Mouse (Mus musculus): ENCODE results near the gene Cbl.

Cbl gene

DNA sequence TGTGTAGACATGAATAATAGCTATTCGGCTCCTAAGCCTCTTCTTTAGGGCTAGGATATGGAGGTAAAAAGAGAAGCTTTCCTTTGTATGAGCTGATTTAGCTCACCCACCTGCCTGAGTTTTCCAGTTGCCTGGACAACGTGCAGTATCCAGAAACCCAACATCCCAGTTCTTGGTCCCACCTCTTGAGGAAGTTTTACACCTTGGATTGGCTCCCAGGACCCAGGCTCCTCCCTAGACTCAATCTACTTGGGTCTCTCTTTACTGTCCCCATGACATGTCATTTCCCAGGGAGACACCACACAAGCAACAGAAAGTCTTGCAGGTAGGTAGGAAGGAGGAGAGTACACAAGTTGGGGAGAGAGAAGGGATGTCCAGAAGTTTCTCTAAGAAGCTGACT is 6.5 kb upstream of the Cbl start, which contains the start of gene Ccdc153:
Gene Ccdc153 (plus strand): TSS at position 278 of the 400 bp plus-strand sequence.
- DNase-seq (ENCODE audit: low spot score in 2 of 2), result no peak

DNA sequence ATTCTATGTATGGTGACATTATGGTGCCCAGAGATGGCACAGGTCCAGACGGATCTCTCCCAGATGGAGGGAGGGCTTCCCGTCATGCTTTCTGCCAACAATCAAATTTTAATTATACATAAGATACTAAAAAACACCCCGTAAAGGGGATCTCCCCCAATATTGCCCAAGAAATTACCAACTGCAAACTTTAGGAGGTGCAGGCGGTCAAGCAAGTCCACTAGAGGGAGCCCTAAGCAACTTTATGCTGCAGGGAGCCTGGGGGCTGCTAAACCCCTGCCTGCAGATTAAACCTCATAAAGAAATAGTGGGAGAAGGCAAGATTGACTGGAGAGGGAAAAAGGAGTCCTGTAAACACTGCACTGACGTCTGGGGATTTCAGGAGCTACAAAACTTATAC is 5.6 kb upstream of the Cbl start:
- no peak for DNase-seq (ENCODE audit: low spot score in 2 of 2)

DNA sequence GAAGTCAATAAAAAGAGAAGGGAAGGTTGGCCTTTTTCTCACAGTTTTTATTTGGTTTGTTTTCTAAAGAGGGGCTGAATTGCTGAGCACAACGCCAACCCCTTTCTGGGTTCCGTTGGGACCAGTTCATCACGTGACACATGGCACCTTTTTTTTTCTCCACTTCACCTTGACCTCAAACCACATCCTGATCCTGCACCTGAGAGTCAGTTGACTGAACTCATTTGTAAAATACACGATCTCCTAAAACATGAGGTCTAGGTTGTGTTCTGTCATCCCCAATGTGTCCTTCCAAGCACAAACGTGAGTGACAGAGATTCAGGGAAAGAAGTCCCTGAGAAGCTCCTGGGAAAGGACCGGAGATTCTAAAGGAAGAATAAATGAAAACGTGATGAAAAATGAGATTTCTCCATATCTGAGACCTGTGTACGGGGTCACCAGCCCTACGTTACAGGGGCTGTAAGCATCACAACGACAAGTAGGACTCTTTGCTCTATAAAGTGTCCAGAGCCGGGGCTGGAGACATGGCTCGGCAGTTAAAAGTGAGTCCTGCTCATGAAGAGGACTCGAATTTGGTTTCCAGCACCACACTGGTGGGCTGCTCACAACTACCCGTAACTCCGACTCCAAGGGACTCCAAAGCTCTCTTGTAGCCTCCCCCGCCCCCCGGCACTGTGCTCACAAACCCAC is 4.8 kb upstream of the Cbl start:
- DNase-seq (ENCODE audit: low spot score in 2 of 2), result no peak

DNA sequence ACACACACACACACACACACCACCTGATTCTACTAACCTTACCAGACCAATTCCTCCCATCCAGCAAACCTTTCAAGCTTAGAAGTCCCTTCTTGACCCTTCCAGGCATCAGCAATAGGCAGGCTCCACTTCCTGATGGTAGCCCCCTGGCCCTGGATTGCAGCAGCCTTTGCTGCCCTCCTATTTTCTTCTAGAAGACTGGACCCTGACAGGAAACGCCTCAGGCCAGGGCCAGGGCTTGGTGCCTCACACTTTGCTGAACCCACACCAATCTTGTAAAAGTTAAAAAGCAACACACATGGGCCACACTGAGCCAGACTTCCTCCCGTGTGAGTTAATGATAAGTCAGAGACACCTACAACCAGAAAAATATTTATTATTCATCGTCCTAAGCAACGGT is 3.3 kb upstream of the Cbl start:
- no peak for DNase-seq (ENCODE audit: low spot score in 2 of 2)

DNA sequence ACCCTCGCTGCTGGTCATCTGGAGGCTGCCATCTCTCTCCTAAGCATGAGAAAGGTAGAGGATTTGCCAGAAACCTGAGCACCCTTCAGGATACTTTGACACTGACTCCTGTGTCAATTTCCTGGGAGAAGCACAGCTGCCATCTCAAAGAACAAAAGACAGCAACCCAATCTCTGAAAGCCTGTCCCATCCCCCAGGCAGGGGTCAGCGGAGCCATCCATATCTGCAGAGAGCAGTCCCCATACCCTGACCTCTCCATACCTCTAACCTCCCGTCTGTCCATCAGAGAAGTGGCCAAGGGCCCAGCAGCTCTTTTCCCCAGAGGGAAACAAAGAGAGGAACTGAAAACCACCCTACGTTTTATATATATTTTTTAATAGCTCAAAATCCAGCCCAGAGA is 2.8 kb upstream of the Cbl start:
- no peak for DNase-seq (ENCODE audit: low spot score in 2 of 2)

DNA sequence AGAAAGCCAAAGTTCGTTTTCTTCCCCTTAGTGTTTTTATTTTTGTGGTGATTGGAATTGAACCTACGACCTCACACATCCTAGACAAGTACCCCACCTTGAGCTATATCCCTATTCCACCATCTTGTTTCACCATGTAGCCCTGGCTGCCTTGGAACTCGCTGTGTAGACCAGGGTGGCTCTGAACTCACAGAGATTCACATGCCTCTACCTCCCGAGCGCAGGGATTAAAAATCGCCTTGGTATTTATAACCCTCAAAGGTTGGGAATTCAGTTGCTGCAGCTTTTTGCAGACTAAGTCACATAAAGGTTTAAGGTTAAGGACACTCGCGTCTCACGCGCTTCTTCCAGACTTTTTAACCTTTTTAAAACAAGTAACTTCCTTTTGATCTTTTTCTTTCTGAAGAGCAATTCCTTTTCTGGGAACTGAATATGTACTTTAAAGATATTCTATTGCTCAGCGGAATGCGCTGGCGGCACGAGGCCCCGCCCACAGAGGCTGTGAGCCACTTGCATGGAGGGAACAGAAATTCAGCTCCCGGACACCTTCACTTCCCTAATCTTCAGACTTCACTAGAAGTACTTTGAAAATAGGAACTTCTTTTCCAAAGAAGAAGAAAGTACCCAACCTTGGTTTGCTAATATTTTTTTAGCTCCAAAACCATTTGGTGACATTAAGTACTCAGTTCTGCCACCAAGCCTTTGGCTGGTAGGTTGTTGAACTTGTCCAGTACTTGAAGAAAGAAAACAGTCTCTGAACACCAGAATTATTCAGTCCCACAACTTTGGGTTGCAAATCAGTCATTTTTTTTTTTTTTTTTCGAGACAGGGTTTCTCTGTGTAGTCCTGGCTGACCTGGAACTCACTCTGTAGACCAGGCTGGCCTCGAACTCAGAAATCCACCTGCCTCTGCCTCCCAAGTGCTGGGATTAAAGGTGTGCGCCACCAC is 904 bp upstream of the Cbl start:
- DNase-seq (ENCODE audit: low spot score in 2 of 2), result peak in 1 of 2 experiments; percentile 37

DNA sequence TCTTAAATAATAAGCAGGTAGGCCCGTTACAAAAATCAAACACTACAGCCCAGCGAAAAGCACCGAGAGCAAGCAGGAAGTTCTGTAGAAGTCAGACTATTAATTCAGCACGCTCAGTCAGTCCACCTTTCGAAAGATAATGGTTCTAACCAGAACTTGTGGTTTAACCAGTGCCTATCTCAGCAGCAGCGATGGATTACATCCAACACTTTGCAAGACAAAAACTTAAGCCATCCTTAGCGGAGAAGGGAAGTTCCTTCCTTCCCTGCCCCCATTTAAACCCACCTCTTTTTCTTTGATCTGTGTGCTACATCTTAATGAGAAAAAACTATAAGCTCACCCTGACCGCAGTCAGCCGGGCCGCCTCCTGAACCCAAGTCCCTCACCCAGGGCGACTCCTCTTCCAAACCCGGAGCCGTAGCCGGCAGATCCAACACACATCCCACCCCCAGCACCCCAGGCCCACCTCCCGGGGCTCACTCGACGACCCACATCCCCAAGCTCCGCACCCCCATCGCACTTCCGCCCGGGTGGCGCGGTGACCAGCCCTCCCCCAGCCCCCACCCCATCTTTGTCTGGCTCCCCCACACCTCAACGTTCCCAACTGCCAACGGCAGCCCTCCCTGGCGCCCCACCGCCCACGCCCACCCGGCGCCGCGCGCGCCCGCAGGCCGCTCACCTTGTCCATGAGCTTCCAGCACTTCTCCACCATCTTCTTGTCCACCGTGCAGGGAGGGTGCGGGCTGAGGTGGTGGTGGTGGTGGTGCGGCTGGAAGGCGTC is 638 bp downstream of the Cbl start:
- peak in 1 of 2 experiments; percentile 25 for DNase-seq (ENCODE audit: low spot score in 2 of 2)

DNA sequence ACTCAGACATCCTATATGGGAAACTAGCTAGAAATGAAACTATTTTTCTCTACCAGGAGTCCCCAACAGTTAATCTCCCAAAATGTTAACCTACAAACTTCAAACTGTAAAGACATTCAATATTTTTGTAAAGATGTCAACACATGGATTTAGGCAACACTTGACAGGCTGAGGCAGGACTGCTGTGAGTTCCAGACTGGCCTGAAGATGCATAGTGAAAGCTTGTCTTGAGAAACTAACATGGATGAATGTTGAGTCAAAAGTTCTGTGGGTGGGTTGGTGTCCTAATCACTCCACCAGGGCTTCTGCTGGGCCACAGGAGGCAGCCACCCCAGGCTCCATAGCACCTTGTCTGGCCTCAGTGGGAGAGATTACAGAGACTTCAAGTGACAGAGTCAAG is 2.2 kb downstream of the Cbl start:
- no peak for DNase-seq (ENCODE audit: low spot score in 2 of 2)

DNA sequence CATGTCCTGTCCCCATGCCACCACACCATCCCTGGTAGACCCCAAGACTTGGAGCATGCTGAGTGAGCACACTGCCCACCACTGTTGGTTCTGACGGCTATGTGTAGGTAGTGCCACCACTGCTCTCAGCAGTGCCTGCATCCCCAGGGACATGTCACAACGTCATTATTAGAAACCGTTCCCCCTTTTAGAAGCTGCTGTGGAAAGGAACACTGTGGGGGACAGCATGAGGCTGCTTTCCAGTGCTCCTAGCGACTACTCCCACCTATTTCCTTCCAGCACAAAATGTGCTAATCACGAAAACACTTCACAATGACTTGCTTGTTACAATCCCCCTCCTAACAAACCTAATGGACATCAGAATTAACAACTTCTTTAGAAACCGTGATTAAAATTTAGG is 7.9 kb downstream of the Cbl start:
- no peak for DNase-seq (ENCODE audit: low spot score in 2 of 2)

DNA sequence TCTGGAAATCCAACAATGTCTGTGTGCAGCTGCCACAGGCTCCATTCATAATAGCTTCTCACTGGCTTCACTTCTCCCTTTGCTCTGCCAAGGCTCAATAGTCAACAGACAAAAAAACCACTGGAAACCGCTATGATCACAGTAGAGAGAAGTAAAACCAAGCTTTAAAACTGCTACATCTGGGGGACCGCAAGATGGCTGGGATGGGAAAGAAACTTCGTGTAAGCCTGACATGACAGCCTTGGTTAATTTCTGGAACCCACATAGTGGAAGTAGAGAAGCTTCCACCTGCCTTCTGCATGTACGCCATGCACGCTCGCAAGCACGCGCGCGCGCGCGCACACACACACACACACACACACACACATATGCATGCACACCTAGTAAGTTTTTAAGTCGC is 20.3 kb downstream of the Cbl start:
- DNase-seq (ENCODE audit: low spot score in 2 of 2), result no peak

DNA sequence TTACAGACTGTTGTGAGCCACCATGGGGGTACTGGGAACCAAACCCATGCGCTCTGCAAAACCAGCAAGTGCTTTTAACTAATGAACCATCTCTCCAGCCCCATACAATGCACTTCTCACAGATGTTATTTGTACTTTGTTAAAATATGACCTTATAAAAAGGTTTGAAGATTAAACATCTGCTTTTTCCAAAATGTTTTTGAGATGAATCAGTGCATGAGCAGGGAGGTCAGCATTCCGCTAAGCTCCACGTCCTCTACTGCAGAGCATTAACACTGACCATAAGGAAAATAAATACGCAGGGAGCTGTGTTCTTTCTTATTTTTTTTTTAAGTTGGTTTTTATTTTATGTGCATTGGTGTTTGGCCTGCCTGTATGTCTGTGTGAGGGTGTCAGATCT is 21.4 kb downstream of the Cbl start:
- no peak for DNase-seq (ENCODE audit: low spot score in 2 of 2)

DNA sequence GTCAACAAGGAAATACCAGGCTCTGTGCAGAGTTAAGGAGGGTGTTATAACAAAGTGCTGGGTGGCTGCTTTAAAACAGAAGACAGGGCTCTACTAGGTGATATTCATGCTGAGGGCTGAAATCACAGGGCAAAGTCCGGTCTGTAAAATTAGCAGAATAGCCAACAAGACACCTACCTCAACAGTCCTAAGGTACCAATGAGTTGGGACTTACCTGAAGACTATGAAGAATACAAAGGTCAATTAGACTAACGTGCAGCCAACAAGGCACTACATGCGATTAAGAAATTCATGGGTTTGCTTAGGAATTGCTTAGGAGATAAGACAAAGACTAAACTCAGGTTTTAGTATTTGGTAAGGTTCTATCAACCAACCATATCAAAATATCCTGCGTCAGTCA is 24.4 kb downstream of the Cbl start:
- no peak for DNase-seq (ENCODE audit: low spot score in 2 of 2)

DNA sequence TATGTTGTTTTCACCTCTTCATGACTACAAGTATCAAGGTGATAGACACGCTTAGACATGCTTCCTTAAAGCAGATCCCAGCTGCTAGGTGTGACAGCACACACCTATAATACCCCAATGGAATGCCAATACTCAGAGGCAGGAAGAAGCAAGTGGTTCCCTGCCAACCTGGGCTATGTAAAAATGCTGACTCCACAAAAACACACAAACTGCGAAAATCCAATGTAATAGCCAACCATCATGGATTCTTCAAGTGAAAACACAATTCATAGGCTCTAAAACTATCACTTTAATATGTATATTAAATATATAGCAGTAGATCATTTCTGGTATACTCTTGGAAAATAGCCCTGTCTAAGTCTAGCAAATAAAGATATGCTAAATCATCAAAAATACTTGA is 26.0 kb downstream of the Cbl start:
- no peak for DNase-seq (ENCODE audit: low spot score in 2 of 2)

DNA sequence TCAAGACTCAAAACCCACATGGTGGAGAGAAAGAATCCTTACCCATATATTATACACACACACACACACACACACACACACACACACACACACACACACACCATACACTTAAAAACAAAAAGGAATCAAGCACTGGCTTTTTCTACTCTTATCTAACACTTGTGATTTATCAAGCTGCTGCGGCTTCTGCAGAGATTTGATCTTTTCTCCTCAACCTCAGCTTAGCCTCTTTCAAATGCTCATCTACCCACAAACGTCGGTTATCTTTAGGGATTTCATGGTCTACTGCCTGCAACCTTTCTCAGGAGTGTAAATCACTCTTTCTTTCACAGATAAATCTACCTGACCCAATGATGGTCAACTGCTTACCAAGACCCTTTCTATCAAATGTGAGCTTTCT is 33.4 kb downstream of the Cbl start:
- no peak for DNase-seq (ENCODE audit: low spot score in 2 of 2)

DNA sequence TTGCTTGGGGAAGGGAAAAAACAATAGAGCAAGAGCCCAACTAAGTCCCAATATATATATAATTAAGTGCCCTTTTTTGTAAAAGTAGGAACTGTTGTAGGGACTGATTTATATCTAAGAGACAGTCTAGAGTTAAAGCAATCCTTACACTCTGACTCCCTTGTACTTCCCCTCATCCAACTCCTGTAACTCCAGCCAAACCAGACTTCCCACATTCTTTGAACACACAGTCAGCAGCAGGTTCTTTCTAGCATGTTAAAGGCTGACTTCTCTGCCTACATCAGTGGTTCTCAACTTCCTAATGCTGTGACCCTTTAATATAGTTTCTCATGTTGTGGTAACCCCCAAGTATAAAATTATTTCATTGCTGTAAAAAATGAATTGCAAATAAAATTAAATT is 34.3 kb downstream of the Cbl start:
- DNase-seq (ENCODE audit: low spot score in 2 of 2), result peak in 1 of 2 experiments; percentile 52

DNA sequence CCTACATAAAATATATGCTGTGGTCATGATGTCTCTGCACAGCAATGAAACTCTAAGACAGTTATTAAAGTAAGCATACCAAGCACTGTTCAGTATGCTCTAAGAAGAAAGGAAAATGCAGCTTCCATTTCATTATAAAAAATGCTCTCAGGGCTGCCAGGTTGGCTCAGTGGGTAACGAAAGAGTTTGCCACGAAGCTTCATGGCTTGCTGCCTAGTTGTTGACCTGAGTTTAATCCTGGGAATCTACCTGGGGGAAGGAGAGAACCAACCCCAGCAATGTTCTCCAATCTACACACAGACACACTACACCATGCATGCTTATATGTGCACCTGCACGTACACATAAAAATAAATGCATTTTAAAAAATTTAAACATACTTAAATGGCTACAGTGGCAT is 34.7 kb downstream of the Cbl start:
- no peak for DNase-seq (ENCODE audit: low spot score in 2 of 2)

DNA sequence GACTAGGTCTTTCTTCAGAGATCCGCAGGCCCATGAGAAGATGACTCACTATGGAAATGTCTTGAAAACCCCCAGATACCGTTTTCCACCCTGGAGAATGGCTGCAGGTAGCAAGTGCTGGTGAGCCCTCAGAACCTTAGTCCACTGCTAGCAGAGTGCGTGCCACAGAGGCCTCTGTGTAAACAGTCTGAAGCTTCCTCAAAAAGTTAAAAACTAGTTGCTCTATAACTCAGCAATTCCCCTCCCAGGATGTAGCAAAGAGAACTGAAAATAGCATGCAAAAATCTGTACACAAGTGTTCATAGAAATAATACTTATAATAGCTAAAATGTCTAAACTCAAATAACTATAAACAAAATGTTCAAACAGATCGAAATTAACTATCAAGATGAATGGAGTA is 37.5 kb downstream of the Cbl start:
- DNase-seq (ENCODE audit: low spot score in 2 of 2), result no peak

DNA sequence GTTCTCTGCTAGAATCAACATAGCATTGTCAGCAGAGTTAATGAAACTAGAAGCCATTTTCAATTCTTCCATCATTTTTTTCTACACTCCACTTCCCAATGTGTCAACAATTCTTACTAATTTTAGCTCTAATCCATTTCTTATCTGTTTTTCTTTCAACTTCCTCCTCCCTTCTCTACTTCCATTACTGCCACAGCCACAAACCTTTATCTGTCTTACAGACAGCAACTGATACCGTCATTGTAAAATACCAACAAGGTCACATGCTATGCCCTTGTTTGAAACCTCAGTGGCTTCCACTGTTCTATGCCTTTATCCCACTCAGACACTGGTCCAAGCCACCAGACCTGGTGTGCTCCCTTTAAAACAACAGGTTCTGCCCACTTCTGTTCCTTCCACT is 39.8 kb downstream of the Cbl start:
- no peak for DNase-seq (ENCODE audit: low spot score in 2 of 2)

DNA sequence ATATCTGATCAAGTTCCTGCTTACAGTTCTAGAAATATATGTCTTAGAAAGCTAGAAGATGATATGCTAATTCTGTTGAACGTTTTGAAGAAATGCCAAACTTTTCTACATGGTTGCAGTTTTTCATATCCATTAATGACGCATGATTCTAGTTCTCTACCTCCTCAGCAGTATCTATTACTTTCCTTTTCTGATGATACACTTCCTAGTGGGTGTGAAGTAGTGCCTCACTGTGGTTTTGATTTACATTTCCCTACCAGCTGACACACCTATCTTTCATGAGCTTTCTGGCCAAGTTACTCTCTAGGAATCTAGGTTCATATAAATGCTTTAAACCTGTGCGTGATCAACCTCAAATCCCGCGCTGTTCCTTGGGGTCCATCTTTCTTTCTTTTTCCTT is 41.1 kb downstream of the Cbl start:
- no peak for DNase-seq (ENCODE audit: low spot score in 2 of 2)

DNA sequence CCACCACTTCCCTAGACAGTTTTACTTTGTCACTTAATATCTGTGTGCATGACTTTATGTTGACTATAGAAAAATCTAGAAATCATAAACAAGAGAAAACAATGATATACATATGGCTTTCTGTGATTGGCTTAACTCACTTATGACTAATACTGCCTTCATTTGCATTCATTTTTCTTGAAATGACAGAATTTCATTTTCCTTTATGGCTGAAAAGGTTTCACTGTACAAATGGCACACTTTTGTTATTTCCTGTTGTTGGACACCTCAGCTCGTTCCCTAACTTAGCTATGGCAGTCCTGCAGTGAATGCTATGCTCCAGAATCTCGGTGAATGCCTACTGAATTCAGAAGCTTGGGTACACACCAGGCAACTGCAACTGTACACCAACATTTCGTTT is 41.5 kb downstream of the Cbl start:
- no peak for DNase-seq (ENCODE audit: low spot score in 2 of 2)

DNA sequence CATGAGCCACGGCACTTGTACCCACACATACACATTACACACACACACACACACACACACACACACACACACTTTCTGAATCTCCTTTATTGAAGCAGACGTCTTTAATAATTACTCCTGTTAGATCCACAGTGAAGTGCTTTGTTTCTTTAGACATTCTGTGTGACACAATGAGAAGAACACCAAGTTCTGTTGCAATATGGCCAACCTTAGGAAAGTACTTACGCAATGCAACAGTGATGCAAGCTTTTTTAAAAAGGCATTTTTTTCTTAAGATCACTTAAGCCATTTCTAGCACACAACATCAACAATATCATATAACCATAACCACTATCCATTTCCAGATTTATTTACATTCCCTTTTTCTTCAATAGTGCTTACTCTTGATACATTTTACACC is 42.7 kb downstream of the Cbl start:
- DNase-seq (ENCODE audit: low spot score in 2 of 2), result no peak

DNA sequence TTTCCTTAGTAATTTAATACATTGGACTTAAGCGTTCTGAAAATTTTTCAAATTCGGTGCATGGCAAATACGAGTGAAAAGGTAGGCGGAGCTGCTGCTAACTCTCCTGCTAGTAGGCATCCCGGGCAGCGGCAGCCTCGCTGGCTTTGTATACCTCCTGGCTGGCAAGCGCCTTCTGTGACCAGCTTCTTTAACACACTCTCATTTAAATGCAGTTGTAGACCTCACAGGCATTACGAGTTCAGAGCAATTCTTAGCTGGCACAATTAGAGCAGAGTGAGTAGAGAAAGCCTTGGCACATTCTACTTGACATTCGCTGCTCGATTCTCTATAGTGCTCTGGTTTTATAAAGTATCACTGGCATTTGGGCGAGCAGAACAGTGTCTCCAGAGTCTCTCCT is 45.6 kb downstream of the Cbl start:
- DNase-seq (ENCODE audit: low spot score in 2 of 2), result no peak

Data from urinary bladder, adult 18-20 months (tissue).